In the genomic region with DNA sequence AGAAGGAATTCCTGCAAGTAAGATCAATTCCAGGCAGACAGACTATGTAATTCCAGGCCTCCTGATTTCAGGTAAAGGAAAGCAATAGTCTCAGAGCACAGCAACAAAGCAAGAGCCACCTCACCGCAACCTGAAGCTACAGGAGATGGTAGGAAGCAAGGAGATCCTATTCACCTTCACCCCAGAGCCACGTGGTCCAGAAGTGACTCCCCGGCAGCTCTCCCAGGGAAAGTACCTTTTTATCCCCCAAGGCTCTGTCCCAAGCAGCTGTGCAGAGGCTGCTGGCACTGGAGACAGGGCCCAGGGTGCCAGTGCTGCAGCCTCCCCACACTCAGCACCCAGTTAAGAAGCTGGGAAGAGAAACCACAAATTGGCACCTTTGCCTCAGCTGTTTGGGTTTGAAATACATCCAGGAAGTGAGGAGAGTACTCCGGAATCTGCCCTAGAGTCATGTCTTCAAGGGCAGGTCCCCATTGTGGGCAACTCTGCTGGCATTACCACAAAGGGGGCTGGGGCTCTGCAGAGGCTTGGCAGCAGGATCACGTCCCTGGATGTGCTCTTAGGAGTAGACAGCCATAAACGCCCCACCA, we compare ENCODE assay signal across 11 mouse cellular contexts. TPM values are rescaled to one million over a fixed set of nuclear protein-coding genes. Genes with fewer than 3 reads are reported as not detected.
DNase-seq lines count a peak whose midpoint lies in the region; ATAC-seq and TF ChIP-seq lines count a peak whose summit lies in the region.
"Had no signal": no experiment of that assay in that cellular context is flagged by ENCODE, and none has a peak within 500 bp of the region (broad histone marks: within the 10 kb centered on the region; RNA-seq: fewer than 3 reads in every experiment).

No protein-coding gene starts in this region.

- H3K36me3 ChIP-seq in heart, adult 2 months (ENCODE audit: control insufficient read depth, insufficient read depth, low read length): peaks cover 3% of the 10 kb centered on the region
- no peaks in the 10 kb centered on the region for H3K36me3 ChIP-seq in embryonic facial prominence, embryonic 15.5 days
- H3K36me3 ChIP-seq in midbrain, embryonic 14.5 days (ENCODE audit: control insufficient read depth, insufficient read depth, low read length): no peaks in the 10 kb centered on the region

- 40% methylated on average over 6 of the region's 6 CpGs for WGBS in heart, adult 2 months
- 31% methylated on average over 6 of the region's 6 CpGs for WGBS in embryonic facial prominence, embryonic 15.5 days
- WGBS in midbrain, embryonic 14.5 days: 67% methylated on average over 6 of the region's 6 CpGs

- H3K4me3 ChIP-seq in heart, adult 2 months: no peak overlapping the region
- no peak overlapping the region for H3K4me3 ChIP-seq in embryonic facial prominence, embryonic 15.5 days (replicated peaks)
- no peak overlapping the region for H3K4me3 ChIP-seq in midbrain, embryonic 14.5 days (replicated peaks; ENCODE audit: low read depth, low read length)

- no peak for TF ChIP-seq EP300 in heart, adult 2 months (IDR thresholded peaks at IDR 0.05; ENCODE audit: insufficient read depth, low read depth, low read length)

- H3K4me1 ChIP-seq in heart, adult 2 months (ENCODE audit: control insufficient read depth, insufficient read depth, low read length): peaks cover 27% of the 10 kb centered on the region
- peaks cover 54% of the 10 kb centered on the region for H3K4me1 ChIP-seq in embryonic facial prominence, embryonic 15.5 days
- peaks cover 39% of the 10 kb centered on the region for H3K4me1 ChIP-seq in midbrain, embryonic 14.5 days (ENCODE audit: control insufficient read depth, insufficient read depth, low read length)

- no peak for TF ChIP-seq POLR2A in heart, adult 2 months (IDR thresholded peaks at IDR 0.05; ENCODE audit: insufficient read depth, low read depth, low read length)

- H3K4me2 ChIP-seq in embryonic facial prominence, embryonic 15.5 days (replicated peaks): no peak overlapping the region
- H3K4me2 ChIP-seq in midbrain, embryonic 14.5 days (ENCODE audit: low read length): no peak overlapping the region
- H3K4me2 ChIP-seq: heart, embryonic 11.5 days; lung, embryonic 14.5 days had no signal

- 0 out of 2 replicates have a peak, but pooled peaks cover 2% of the 10 kb centered on the region for H3K79me2 ChIP-seq in heart, adult 2 months (replicated peaks; ENCODE audit: control insufficient read depth, insufficient read depth, low read length)

- no peak overlapping the region for H3K9ac ChIP-seq in heart, adult 2 months (ENCODE audit: low read depth, low read length)
- H3K9ac ChIP-seq in embryonic facial prominence, embryonic 15.5 days: no peak overlapping the region
- no peak overlapping the region for H3K9ac ChIP-seq in midbrain, embryonic 14.5 days (replicated peaks; ENCODE audit: low read length)
- H3K9ac ChIP-seq: lung, embryonic 14.5 days had no signal

- no peaks in the 10 kb centered on the region for H3K27me3 ChIP-seq in heart, adult 2 months (ENCODE audit: control insufficient read depth, insufficient read depth, low read length)
- no peaks in the 10 kb centered on the region for H3K27me3 ChIP-seq in embryonic facial prominence, embryonic 15.5 days
- H3K27me3 ChIP-seq in midbrain, embryonic 14.5 days (ENCODE audit: control insufficient read depth, insufficient read depth, low read length): no peaks in the 10 kb centered on the region

- TF ChIP-seq CTCF in heart, adult 2 months (IDR thresholded peaks at IDR 0.05): no peak

- peak overlapping the region; percentile 31; the same call in 1 of the 2 replicates for H3K27ac ChIP-seq in heart, adult 2 months
- H3K27ac ChIP-seq in embryonic facial prominence, embryonic 15.5 days (replicated peaks): peak overlapping the region; percentile 84
- H3K27ac ChIP-seq in midbrain, embryonic 14.5 days (replicated peaks; ENCODE audit: low read depth, low read length): 0 out of 2 replicates have a peak overlapping the region, but pooled peaks have one; percentile 26

- ATAC-seq in embryonic facial prominence, embryonic 15.5 days (ENCODE audit: insufficient number of reproducible peaks, low FRiP score, low TSS enrichment, low read depth): no peak; the same call in 1 of the 2 replicates
- ATAC-seq in midbrain, embryonic 14.5 days (ENCODE audit: low FRiP score, low TSS enrichment): no peak

- no peaks in the 10 kb centered on the region for H3K9me3 ChIP-seq in embryonic facial prominence, embryonic 15.5 days (replicated peaks)
- H3K9me3 ChIP-seq in midbrain, embryonic 14.5 days (ENCODE audit: control insufficient read depth, low read length): no peaks in the 10 kb centered on the region

- intact Hi-C loops in heart, adult 2 months (cut with DNase I): loop anchor here (5.0 kb wide), 1 partner anchor 51 kb away; no protein-coding TSS in a partner anchor
- intact Hi-C loops in left cerebral cortex, postnatal 10 days (cut with DNase I): no loop called here

- no peak for DNase-seq in heart, adult 2 months
- DNase-seq in heart, adult 9 months (ENCODE audit: low spot score in 2 of 2): no peak
- DNase-seq in CD4-positive helper T cell, adult 2 months (ENCODE audit: low read depth, low spot score): peak; percentile 25
- no peak for DNase-seq in midbrain, embryonic 14.5 days
- no peak for DNase-seq in kidney, adult 11 months
- no peak for DNase-seq in adrenal gland, postnatal 4 days (ENCODE audit: low spot score in 2 of 2)
- no peak for DNase-seq in left cerebral cortex, postnatal 10 days (ENCODE audit: extremely low spot score in 1 of 2, low spot score in 2 of 2)
- DNase-seq: lung, embryonic 14.5 days; spleen, adult 18-20 months had no signal

RNA-seq across cellular contexts. Expression of a gene that starts 53.6 kb away (rescaled TPM):
- 10 to 100 TPM; 30.4 to 32.7 TPM for total RNA-seq in heart, adult 2 months (2021)
- 23.3 and 35.5 TPM in 2 replicates for polyA plus RNA-seq in heart, adult 2 months (2012; rRNA removed)
- 28.9 TPM in 2 replicates for polyA plus RNA-seq in embryonic facial prominence, embryonic 15.5 days (2015; fragmentation: Nextera tagmentation; extraction: Ambion mirVana)
- polyA plus RNA-seq in midbrain, embryonic 14.5 days (2014; fragmentation: Nextera tagmentation; extraction: Ambion mirVana): 17.1 and 18.7 TPM in 2 replicates
- total RNA-seq in adrenal gland, postnatal 4 days (2021): 10 to 100 TPM; 14.5 to 15.3 TPM
- 10 to 100 TPM; 32.0 to 32.9 TPM for total RNA-seq in left cerebral cortex, postnatal 10 days (2021)

Comparison
In these comparisons a context has a peak if more than half of its experiments do, and no peak if none do; other contexts are left out.
1. H3K27ac ChIP-seq: peak in every context shown above with its lines; median percentile 84 in embryonic facial prominence, embryonic 15.5 days; 31 in heart, adult 2 months; 26 in midbrain, embryonic 14.5 days.